Mouse (Mus musculus) erythroblast, adult 5-6 weeks (primary cell): Measurements from ENCODE around the gene Zfp346. TPM values are rescaled to one million over a fixed set of nuclear protein-coding genes. Genes with fewer than 3 reads are reported as not detected.

ENCODE experiments used
- ATAC-seq: replicated peaks from 2 replicates; pipeline ENCODE4 v1.8.0; 2016; ENCODE audit warnings: moderate number of reproducible peaks, mild to moderate bottlenecking, moderate TSS enrichment, inconsistent platforms; ENCODE audit not compliant: poor library complexity, low FRiP score, severe bottlenecking
- total RNA-seq, 2 experiments: library from RNA; stranded (forward) in 1 of 2; stranded (reverse) in 1 of 2; fragments of 150-400 nt in 1 of 2; fragments of 200-764, 138-1000 nt in 1 of 2; gene quantifications; 2 replicates each; pipeline versions ENCODE4 v1.2.3 to v1.2.4; 2015 to 2017; ENCODE audit warnings: low replicate concordance in 2 of 2

Gene Zfp346
- total RNA-seq, 2 experiments from 2014 or later = 24.8 to 25.2 TPM

GRCm38 (mm10) chr13:55182173-55182894, 77.2 kb downstream of the Zfp346 start:
- ATAC-seq = peak; percentile 96

GRCm38 (mm10) chr13:55183382-55183781, 78.3 kb downstream of the Zfp346 start:
- no peak for ATAC-seq

Other genes starting within 250 kb of the Zfp346 start
- 1.9 and 10.8 TPM in 2 replicates for gene Unc5a, start 155.9 kb upstream of the Zfp346 start, total RNA-seq (2015; ENCODE audit: low replicate concordance)
- 0.77 and 3.8 TPM in 2 replicates for gene Unc5a, start 155.9 kb upstream of the Zfp346 start, total RNA-seq (2017; ENCODE audit: low replicate concordance)
- gene Hk3, start 83.9 kb upstream of the Zfp346 start, total RNA-seq (2015; ENCODE audit: low replicate concordance) = 19.6 and 22.4 TPM in 2 replicates
- 34.2 and 38.5 TPM in 2 replicates for gene Hk3, start 83.9 kb upstream of the Zfp346 start, total RNA-seq (2017; ENCODE audit: low replicate concordance)
- gene Uimc1, start 5.0 kb upstream of the Zfp346 start, total RNA-seq (2015; ENCODE audit: low replicate concordance) = 16.5 and 36.5 TPM in 2 replicates
- 25.1 and 30.4 TPM in 2 replicates for gene Uimc1, start 5.0 kb upstream of the Zfp346 start, total RNA-seq (2017; ENCODE audit: low replicate concordance)
- gene Gm17617, start 28.2 kb downstream of the Zfp346 start, total RNA-seq (2015; ENCODE audit: low replicate concordance) = not detected in 2 replicates
- not detected in 2 replicates for gene Gm17617, start 28.2 kb downstream of the Zfp346 start, total RNA-seq (2017; ENCODE audit: low replicate concordance)
- not detected in 2 replicates for gene Fgfr4, start 47.3 kb downstream of the Zfp346 start, total RNA-seq (2015; ENCODE audit: low replicate concordance)
- not detected in 2 replicates for gene Fgfr4, start 47.3 kb downstream of the Zfp346 start, total RNA-seq (2017; ENCODE audit: low replicate concordance)
- gene Nsd1, start 104.5 kb downstream of the Zfp346 start, total RNA-seq (2015; ENCODE audit: low replicate concordance) = 23.0 and 33.8 TPM in 2 replicates
- gene Nsd1, start 104.5 kb downstream of the Zfp346 start, total RNA-seq (2017; ENCODE audit: low replicate concordance) = 21.0 and 29.0 TPM in 2 replicates
- gene Prelid1, start 215.2 kb downstream of the Zfp346 start, total RNA-seq (2015; ENCODE audit: low replicate concordance) = 130 and 134 TPM in 2 replicates
- 36.8 and 38.1 TPM in 2 replicates for gene Prelid1, start 215.2 kb downstream of the Zfp346 start, total RNA-seq (2017; ENCODE audit: low replicate concordance)
- gene Rab24, start 216.6 kb downstream of the Zfp346 start, total RNA-seq (2015; ENCODE audit: low replicate concordance) = 44.1 and 62.1 TPM in 2 replicates
- 12.9 and 19.2 TPM in 2 replicates for gene Rab24, start 216.6 kb downstream of the Zfp346 start, total RNA-seq (2017; ENCODE audit: low replicate concordance)
- 14.2 and 15.0 TPM in 2 replicates for gene Mxd3, start 224.5 kb downstream of the Zfp346 start, total RNA-seq (2015; ENCODE audit: low replicate concordance)
- 20.1 and 28.7 TPM in 2 replicates for gene Mxd3, start 224.5 kb downstream of the Zfp346 start, total RNA-seq (2017; ENCODE audit: low replicate concordance)